In the genomic region with DNA sequence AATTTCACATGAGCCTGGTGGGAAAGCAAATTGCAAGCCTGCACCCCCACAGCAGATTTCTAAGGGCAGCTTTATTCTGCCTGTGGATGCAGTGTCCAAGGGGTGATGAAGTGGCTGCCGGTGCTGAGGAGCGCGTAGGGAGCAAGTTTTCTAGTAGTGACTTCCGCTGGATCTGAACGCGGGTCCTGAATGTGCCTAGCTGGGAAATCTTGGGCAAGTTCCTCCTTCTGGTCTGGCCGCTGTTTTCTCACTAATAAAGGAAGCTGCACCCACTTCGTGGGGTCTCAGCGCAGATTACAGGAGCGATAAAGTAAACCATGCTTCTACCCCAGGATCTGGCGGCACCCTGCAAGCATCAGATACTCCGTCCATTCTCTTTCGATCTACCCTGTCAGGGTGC, we compare ENCODE assay signal across 8 mouse cellular contexts. TPM values are rescaled to one million over a fixed set of nuclear protein-coding genes. Genes with fewer than 3 reads are reported as not detected.
A peak's percentile ranks its signal among the peaks of the same experiment; 100 is the strongest.
DNase-seq lines count a peak whose midpoint lies in the region; ATAC-seq and TF ChIP-seq lines count a peak whose summit lies in the region.

No protein-coding gene starts in this region.

- no peaks in the 10 kb centered on the region for H3K9me3 ChIP-seq in heart, embryonic 10.5 days
- H3K9me3 ChIP-seq in ES-E14 (ENCODE audit: control insufficient read depth, insufficient read depth, low read depth, low read length) = no peaks in the 10 kb centered on the region
- no peaks in the 10 kb centered on the region for H3K9me3 ChIP-seq in hindbrain, embryonic 13.5 days

- H3K4me3 ChIP-seq in heart, embryonic 10.5 days = peak overlapping the region; percentile 65
- peak overlapping the region; percentile 77 to 88; a peak in 3 of 4 replicates for H3K4me3 ChIP-seq in ES-E14 (ENCODE audit: insufficient read depth in 1 of 2, low read depth in 1 of 2, low read length in 2 of 2, poor library complexity in 1 of 2, severe bottlenecking in 1 of 2)
- peak overlapping the region; percentile 70 for H3K4me3 ChIP-seq in hindbrain, embryonic 13.5 days
- H3K4me3 ChIP-seq in gastrocnemius, adult 2 months = no peak overlapping the region; the same call in 1 of the 2 replicates

- peak overlapping the region; percentile 78 for H3K27ac ChIP-seq in heart, embryonic 10.5 days
- H3K27ac ChIP-seq in ES-E14 (ENCODE audit: insufficient read depth, low read depth, low read length, poor library complexity, severe bottlenecking) = no peak overlapping the region
- no peak overlapping the region for H3K27ac ChIP-seq in hindbrain, embryonic 13.5 days
- H3K27ac ChIP-seq in gastrocnemius, adult 2 months = no peak overlapping the region

- H3K4me1 ChIP-seq in heart, embryonic 10.5 days = peaks cover 37% of the 10 kb centered on the region
- H3K4me1 ChIP-seq in ES-E14 (ENCODE audit: control insufficient read depth in 2 of 2, insufficient read depth in 2 of 2, low read length in 2 of 2, poor library complexity in 1 of 2) = peaks cover 1 to 2% of the 10 kb centered on the region in 2 experiments; a peak in 3 of 4 replicates
- H3K4me1 ChIP-seq in hindbrain, embryonic 13.5 days (replicated peaks) = peaks cover 44% of the 10 kb centered on the region

- H3K36me3 ChIP-seq in heart, embryonic 10.5 days = peaks cover 10% of the 10 kb centered on the region; the same call in 1 of the 2 replicates
- peaks cover 4% of the 10 kb centered on the region; the same call in 1 of the 2 replicates for H3K36me3 ChIP-seq in ES-E14 (ENCODE audit: control insufficient read depth, insufficient read depth, low read length, poor library complexity, severe bottlenecking)
- H3K36me3 ChIP-seq in hindbrain, embryonic 13.5 days = 0 out of 2 replicates have a peak, but pooled peaks cover 4% of the 10 kb centered on the region

- TF ChIP-seq CTCF in gastrocnemius, adult 2 months (IDR thresholded peaks at IDR 0.05) = no peak

- in situ Hi-C loops in ES-E14 (cut with MboI; ENCODE audit: low sequenced_read_pairs in 2 of 2, unreplicated experiment in 2 of 2) = no loop called here

- H3K9ac ChIP-seq in ES-E14 (ENCODE audit: insufficient read depth, low read depth, low read length, poor library complexity, severe bottlenecking) = peak overlapping the region; percentile 46; the same call in 1 of the 2 replicates
- H3K9ac ChIP-seq in hindbrain, embryonic 13.5 days = peak overlapping the region; percentile 84; the same call in 1 of the 2 replicates

- peak overlapping the region; percentile 91 for H3K4me2 ChIP-seq in hindbrain, embryonic 13.5 days

- 20% methylated on average over 13 of the region's 13 CpGs for WGBS in heart, embryonic 10.5 days
- WGBS in hindbrain, embryonic 13.5 days = 21% methylated on average over 13 of the region's 13 CpGs

- no peak for ATAC-seq in hindbrain, embryonic 13.5 days (ENCODE audit: low FRiP score)
- peak; percentile 16 for ATAC-seq in megakaryocyte progenitor cell, adult 5-6 weeks (replicated peaks; ENCODE audit: poor library complexity)

- intact Hi-C loops in heart, postnatal 10 days (cut with DNase I) = no loop called here
- intact Hi-C loops in left cerebral cortex, postnatal 25 days (cut with DNase I) = no loop called here
- intact Hi-C loops in gastrocnemius, adult 2 months (cut with DNase I) = no loop called here

- no peak for DNase-seq in heart, embryonic 10.5 days (ENCODE audit: low spot score)
- no peak for DNase-seq in heart, postnatal 10 days
- DNase-seq in ES-E14 (ENCODE audit: low read depth, low spot score) = no peak
- no peak for DNase-seq in left cerebral cortex, postnatal 25 days (ENCODE audit: low spot score in 2 of 2)
- no peak for DNase-seq in layer of hippocampus, adult 9-10 months (ENCODE audit: low spot score)
- no peak for DNase-seq in gastrocnemius, adult 2 months

- H3K27me3 ChIP-seq in heart, embryonic 10.5 days (ENCODE audit: insufficient read depth, poor library complexity, severe bottlenecking) = peaks cover 41% of the 10 kb centered on the region
- H3K27me3 ChIP-seq in hindbrain, embryonic 13.5 days = peaks cover 9% of the 10 kb centered on the region; the same call in 1 of the 2 replicates

TF ChIP-seq in ES-E14, 5 proteins besides CTCF, POLR2A, EP300 and RAD21:
- TF ChIP-seq CHD2 (IDR thresholded peaks at IDR 0.05; ENCODE audit: low read depth, low read length) = no peak
- TF ChIP-seq HCFC1 (IDR thresholded peaks at IDR 0.05; ENCODE audit: borderline replicate concordance, insufficient read depth, low read length) = no peak
- no peak for TF ChIP-seq ZNF384 (IDR thresholded peaks at IDR 0.05; ENCODE audit: low read depth, low read length)

RNA-seq across cellular contexts. Expression of gene Igsf9, which starts 0.5 kb away (rescaled TPM):
- polyA plus RNA-seq in heart, embryonic 10.5 days (2016; fragmentation: Nextera tagmentation; extraction: Ambion mirVana) = 13.7 and 37.5 TPM in 2 replicates
- 1 to 10 TPM; 1.0 to 1.4 TPM for total RNA-seq in heart, postnatal 10 days (2021)
- total RNA-seq in ES-E14 (2012; rRNA removed) = 45.6 and 80.3 TPM in 2 replicates
- polyA plus RNA-seq in hindbrain, embryonic 13.5 days (2015; fragmentation: Nextera tagmentation; extraction: Ambion mirVana) = 57.4 and 62.6 TPM in 2 replicates
- 0.10 TPM in 1 of 2 replicates, not detected in the other for total RNA-seq in megakaryocyte progenitor cell, adult 5-6 weeks (2015)
- total RNA-seq in megakaryocyte progenitor cell, adult 5-6 weeks (2017) = 0.30 TPM in 1 of 2 replicates, not detected in the other
- 10 to 100 TPM in 1 of 2 experiments, 1 to 10 TPM in 1; 8.7 to 11.1 TPM for total RNA-seq in left cerebral cortex, postnatal 25 days (2021)
- total RNA-seq in gastrocnemius, adult 2 months (2021) = under 1 TPM in 1 of 2 experiments, not detected in 1; 0.67 TPM

RNA-seq across cellular contexts. Expression of gene Slamf9, which starts 6.0 kb away (rescaled TPM):
- 0.92 and 1.1 TPM in 2 replicates for polyA plus RNA-seq in heart, embryonic 10.5 days (2016; fragmentation: Nextera tagmentation; extraction: Ambion mirVana)
- total RNA-seq in heart, postnatal 10 days (2021) = 1 to 10 TPM; 1.3 to 1.4 TPM
- total RNA-seq in ES-E14 (2012; rRNA removed) = 1.6 and 2.7 TPM in 2 replicates
- polyA plus RNA-seq in hindbrain, embryonic 13.5 days (2015; fragmentation: Nextera tagmentation; extraction: Ambion mirVana) = 0.34 TPM in 1 of 2 replicates, not detected in the other
- total RNA-seq in megakaryocyte progenitor cell, adult 5-6 weeks (2015) = 0.35 and 0.49 TPM in 2 replicates
- total RNA-seq in megakaryocyte progenitor cell, adult 5-6 weeks (2017) = 0.41 and 0.62 TPM in 2 replicates
- total RNA-seq in left cerebral cortex, postnatal 25 days (2021) = under 1 TPM; 0.41 to 0.46 TPM
- under 1 TPM in 1 of 2 experiments, not detected in 1; 0.22 TPM for total RNA-seq in gastrocnemius, adult 2 months (2021)

RNA-seq across cellular contexts. Expression of gene Tagln2, which starts 18.7 kb away (rescaled TPM):
- 276 and 315 TPM in 2 replicates for polyA plus RNA-seq in heart, embryonic 10.5 days (2016; fragmentation: Nextera tagmentation; extraction: Ambion mirVana)
- 100 to 1,000 TPM; 173 to 178 TPM for total RNA-seq in heart, postnatal 10 days (2021)
- 112 and 131 TPM in 2 replicates for total RNA-seq in ES-E14 (2012; rRNA removed)
- 67.8 and 72.3 TPM in 2 replicates for polyA plus RNA-seq in hindbrain, embryonic 13.5 days (2015; fragmentation: Nextera tagmentation; extraction: Ambion mirVana)
- total RNA-seq in megakaryocyte progenitor cell, adult 5-6 weeks (2015) = 621 and 639 TPM in 2 replicates
- total RNA-seq in megakaryocyte progenitor cell, adult 5-6 weeks (2017) = 290 and 305 TPM in 2 replicates
- total RNA-seq in left cerebral cortex, postnatal 25 days (2021) = 10 to 100 TPM in 1 of 2 experiments, 1 to 10 TPM in 1; 10.0 to 10.8 TPM
- 10 to 100 TPM; 16.4 to 23.4 TPM for total RNA-seq in gastrocnemius, adult 2 months (2021)

RNA-seq across cellular contexts. Expression of gene Cfap45, which starts 39.5 kb away (rescaled TPM):
- polyA plus RNA-seq in heart, embryonic 10.5 days (2016; fragmentation: Nextera tagmentation; extraction: Ambion mirVana) = 1.7 and 2.4 TPM in 2 replicates
- total RNA-seq in heart, postnatal 10 days (2021) = 1 to 10 TPM; 1.8 to 2.8 TPM
- total RNA-seq in ES-E14 (2012; rRNA removed) = 0.67 and 1.2 TPM in 2 replicates
- 3.7 and 5.2 TPM in 2 replicates for polyA plus RNA-seq in hindbrain, embryonic 13.5 days (2015; fragmentation: Nextera tagmentation; extraction: Ambion mirVana)
- 0.12 TPM in 1 of 2 replicates, not detected in the other for total RNA-seq in megakaryocyte progenitor cell, adult 5-6 weeks (2015)
- not detected in 2 replicates for total RNA-seq in megakaryocyte progenitor cell, adult 5-6 weeks (2017)
- total RNA-seq in left cerebral cortex, postnatal 25 days (2021) = 1 to 10 TPM; 3.7 to 4.5 TPM
- not detected for total RNA-seq in gastrocnemius, adult 2 months (2021)

Comparison
In these comparisons a context has a peak if more than half of its experiments do, and no peak if none do; other contexts are left out.
1. RNA of gene Igsf9, which starts 0.5 kb away (total RNA-seq): 45.6 to 80.3 TPM in ES-E14 and 8.7 to 11.1 TPM in left cerebral cortex, postnatal 25 days; 1.0 to 1.4 TPM in heart, postnatal 10 days, 0.67 TPM in gastrocnemius, adult 2 months and 0.10 to 0.30 TPM in megakaryocyte progenitor cell, adult 5-6 weeks; every median in the first group is over 4 times any median in the second.